Mouse (Mus musculus): ENCODE results near the gene Bach2. TPM values are rescaled to one million over a fixed set of nuclear protein-coding genes. Genes with fewer than 3 reads are reported as not detected.

Gene Bach2
- polyA plus RNA-seq, 1 experiment from 2014 or later = 8.2 TPM

GRCm38 (mm10) chr4:32330584-32331314, 92.1 kb downstream of the Bach2 start:
- peak overlapping the region; percentile 35; the same call in 1 of the 2 replicates for H3K9ac ChIP-seq (ENCODE audit: low read length)
- peak; percentile 27; the same call in 1 of the 2 replicates for ATAC-seq (ENCODE audit: insufficient number of reproducible peaks, insufficient read depth, low FRiP score, low read depth)
- peaks cover 29 to 54% of the 10 kb centered on the region in 2 experiments for H3K4me1 ChIP-seq (ENCODE audit: control insufficient read depth in 2 of 2, insufficient read depth in 2 of 2, low read length in 2 of 2)

GRCm38 (mm10) chr4:32332028-32332427, 93.4 kb downstream of the Bach2 start:
- Histone ChIP-seq H3K27ac (replicated peaks in 1 of 2; ENCODE audit: control insufficient read depth in 1 of 2, insufficient read depth in 1 of 2, low read depth in 2 of 2, low read length in 2 of 2) (peak overlapping the region in 1 of 2 experiments; percentile 88; a peak in 2 of 4 replicates), H3K4me1 (ENCODE audit: control insufficient read depth in 2 of 2, insufficient read depth in 2 of 2, low read length in 2 of 2) (peaks cover 20 to 55% of the 10 kb centered on the region in 2 experiments), H3K27me3 (ENCODE audit: control insufficient read depth, insufficient read depth, low read length) (no peaks in the 10 kb centered on the region), H3K4me3 (ENCODE audit: control insufficient read depth in 1 of 2, insufficient read depth in 1 of 2, low read depth in 1 of 2, low read length in 2 of 2) (no peak overlapping the region), H3K9me3 (ENCODE audit: control insufficient read depth, low read length) (no peaks in the 10 kb centered on the region), H3K36me3 (ENCODE audit: control insufficient read depth, insufficient read depth, low read length) (no peaks in the 10 kb centered on the region), H3K9ac (ENCODE audit: low read length) (no peak overlapping the region), H3K4me2 (ENCODE audit: low read length) (no peak overlapping the region)
- no peak for ATAC-seq (ENCODE audit: insufficient number of reproducible peaks, insufficient read depth, low FRiP score, low read depth)
- 81% methylated on average over 12 of the region's 12 CpGs for WGBS

More at GRCm38 (mm10) chr4:32330584-32331314, 92.1 kb downstream of the Bach2 start:
- Histone ChIP-seq H3K36me3 (ENCODE audit: control insufficient read depth, insufficient read depth, low read length) (no peaks in the 10 kb centered on the region), H3K9me3 (ENCODE audit: control insufficient read depth, low read length) (no peaks in the 10 kb centered on the region), H3K4me2 (ENCODE audit: low read length) (peak overlapping the region; percentile 49), H3K4me3 (ENCODE audit: control insufficient read depth in 1 of 2, insufficient read depth in 1 of 2, low read depth in 1 of 2, low read length in 2 of 2) (no peak overlapping the region), H3K27ac (replicated peaks in 1 of 2; ENCODE audit: control insufficient read depth in 1 of 2, insufficient read depth in 1 of 2, low read depth in 2 of 2, low read length in 2 of 2) (peak overlapping the region; percentile 74 to 88), H3K27me3 (ENCODE audit: control insufficient read depth, insufficient read depth, low read length) (no peaks in the 10 kb centered on the region)
- WGBS = 8% methylated on average over 8 of the region's 8 CpGs

DNA sequence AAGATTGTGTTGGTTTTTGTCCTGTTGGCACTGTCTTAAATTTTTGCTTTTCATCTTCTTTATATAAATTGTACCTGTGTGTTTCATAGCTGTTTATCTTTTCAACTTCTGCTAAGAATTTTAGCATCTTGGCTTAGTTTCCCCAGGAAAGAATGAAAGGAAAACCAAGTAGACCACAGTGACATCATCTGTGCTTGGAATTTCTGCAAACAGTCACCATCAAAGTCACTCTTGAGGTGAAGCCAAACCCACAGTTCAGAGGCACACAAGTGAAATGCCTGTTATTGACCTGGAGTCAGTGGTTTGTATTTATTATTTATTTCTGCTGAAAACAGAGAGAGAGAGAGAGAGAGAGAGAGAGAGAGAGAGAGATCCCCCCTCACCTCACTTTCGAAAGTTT, 95.5 kb downstream of the Bach2 start:
- H3K27me3 ChIP-seq (ENCODE audit: control insufficient read depth, insufficient read depth, low read length) = no peaks in the 10 kb centered on the region
- ATAC-seq (ENCODE audit: insufficient number of reproducible peaks, insufficient read depth, low FRiP score, low read depth) = no peak
- H3K27ac ChIP-seq (replicated peaks in 1 of 2; ENCODE audit: control insufficient read depth in 1 of 2, insufficient read depth in 1 of 2, low read depth in 2 of 2, low read length in 2 of 2) = no peak overlapping the region
- 100% methylated on average over 1 of the region's 1 CpGs for WGBS
- H3K9ac ChIP-seq (ENCODE audit: low read length) = no peak overlapping the region
- no peak overlapping the region for H3K4me3 ChIP-seq (ENCODE audit: control insufficient read depth in 1 of 2, insufficient read depth in 1 of 2, low read depth in 1 of 2, low read length in 2 of 2)
- H3K4me1 ChIP-seq (ENCODE audit: control insufficient read depth in 2 of 2, insufficient read depth in 2 of 2, low read length in 2 of 2) = peaks cover 28 to 59% of the 10 kb centered on the region in 2 experiments
- H3K36me3 ChIP-seq (ENCODE audit: control insufficient read depth, insufficient read depth, low read length) = no peaks in the 10 kb centered on the region
- no peaks in the 10 kb centered on the region for H3K9me3 ChIP-seq (ENCODE audit: control insufficient read depth, low read length)
- H3K4me2 ChIP-seq (ENCODE audit: low read length) = no peak overlapping the region

DNA sequence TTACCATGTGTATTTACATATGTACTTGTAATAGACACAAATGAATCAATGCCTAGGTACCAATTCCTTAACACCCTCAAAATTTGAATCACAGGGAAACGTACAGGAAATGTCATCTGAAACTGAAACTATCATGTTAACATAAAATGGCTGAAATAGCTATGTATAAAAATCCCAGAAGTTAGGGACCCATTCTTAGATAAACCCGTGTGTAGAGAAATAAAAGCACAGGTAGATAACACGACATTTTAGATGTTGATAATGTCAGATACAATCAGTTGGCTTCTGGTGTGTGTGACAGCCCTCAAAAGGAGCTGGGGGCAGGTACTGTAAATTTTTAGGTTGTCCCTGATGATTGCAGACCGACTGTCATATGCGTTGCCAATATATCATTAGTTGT, 96.2 kb downstream of the Bach2 start:
- no peak overlapping the region for H3K27ac ChIP-seq (replicated peaks in 1 of 2; ENCODE audit: control insufficient read depth in 1 of 2, insufficient read depth in 1 of 2, low read depth in 2 of 2, low read length in 2 of 2)
- no peak for ATAC-seq (ENCODE audit: insufficient number of reproducible peaks, insufficient read depth, low FRiP score, low read depth)
- H3K9ac ChIP-seq (ENCODE audit: low read length) = no peak overlapping the region
- H3K4me1 ChIP-seq (ENCODE audit: control insufficient read depth in 2 of 2, insufficient read depth in 2 of 2, low read length in 2 of 2) = peaks cover 26 to 56% of the 10 kb centered on the region in 2 experiments
- no peak overlapping the region for H3K4me3 ChIP-seq (ENCODE audit: control insufficient read depth in 1 of 2, insufficient read depth in 1 of 2, low read depth in 1 of 2, low read length in 2 of 2)
- no peaks in the 10 kb centered on the region for H3K36me3 ChIP-seq (ENCODE audit: control insufficient read depth, insufficient read depth, low read length)
- 80% methylated on average over 5 of the region's 5 CpGs for WGBS
- no peaks in the 10 kb centered on the region for H3K27me3 ChIP-seq (ENCODE audit: control insufficient read depth, insufficient read depth, low read length)
- no peaks in the 10 kb centered on the region for H3K9me3 ChIP-seq (ENCODE audit: control insufficient read depth, low read length)
- H3K4me2 ChIP-seq (ENCODE audit: low read length) = no peak overlapping the region

- Histone ChIP-seq H3K36me3 (ENCODE audit: control insufficient read depth, insufficient read depth, low read length) (no peaks in the 10 kb centered on the region), H3K9me3 (ENCODE audit: control insufficient read depth, low read length) (no peaks in the 10 kb centered on the region), H3K27ac (replicated peaks in 1 of 2; ENCODE audit: control insufficient read depth in 1 of 2, insufficient read depth in 1 of 2, low read depth in 2 of 2, low read length in 2 of 2) (peak overlapping the region in 1 of 2 experiments; percentile 74; a peak in 2 of 4 replicates), H3K9ac (ENCODE audit: low read length) (peak overlapping the region; percentile 42), H3K4me1 (ENCODE audit: control insufficient read depth in 2 of 2, insufficient read depth in 2 of 2, low read length in 2 of 2) (peaks cover 25 to 48% of the 10 kb centered on the region in 2 experiments), H3K4me2 (ENCODE audit: low read length) (peak overlapping the region; percentile 51; the same call in 1 of the 2 replicates), H3K27me3 (ENCODE audit: control insufficient read depth, insufficient read depth, low read length) (no peaks in the 10 kb centered on the region), H3K4me3 (ENCODE audit: control insufficient read depth in 1 of 2, insufficient read depth in 1 of 2, low read depth in 1 of 2, low read length in 2 of 2) (no peak overlapping the region)
- WGBS = 59% methylated on average over 12 of the region's 12 CpGs
- no peak for ATAC-seq (ENCODE audit: insufficient number of reproducible peaks, insufficient read depth, low FRiP score, low read depth)
These were observed 97.1 kb downstream of the Bach2 start for GRCm38 (mm10) chr4:32335659-32336058.

DNA sequence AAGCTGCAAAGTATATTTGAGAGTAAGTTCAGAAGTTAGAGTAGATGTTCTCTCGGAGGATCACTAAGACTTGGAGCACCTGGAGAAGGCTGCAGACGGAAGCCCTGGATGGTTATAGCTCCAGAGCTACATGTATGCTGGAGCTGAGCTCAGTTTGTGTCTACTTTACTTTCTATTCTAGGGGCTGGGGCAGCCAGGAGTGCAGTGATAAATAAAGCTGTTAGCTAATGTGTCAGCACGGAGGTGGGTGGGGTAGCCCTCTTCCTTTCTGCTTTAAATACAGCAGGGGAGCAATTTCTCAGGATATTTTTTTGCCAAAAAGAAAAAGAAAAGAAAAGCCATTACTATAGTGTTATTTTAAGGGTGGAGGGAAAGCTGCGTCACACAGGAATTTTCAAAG, 98.0 kb downstream of the Bach2 start:
- 10% methylated on average over 4 of the region's 4 CpGs for WGBS
- H3K9ac ChIP-seq (ENCODE audit: low read length) = peak overlapping the region; percentile 42
- H3K36me3 ChIP-seq (ENCODE audit: control insufficient read depth, insufficient read depth, low read length) = no peaks in the 10 kb centered on the region
- no peaks in the 10 kb centered on the region for H3K9me3 ChIP-seq (ENCODE audit: control insufficient read depth, low read length)
- no peak for ATAC-seq (ENCODE audit: insufficient number of reproducible peaks, insufficient read depth, low FRiP score, low read depth)
- peaks cover 21 to 39% of the 10 kb centered on the region in 2 experiments for H3K4me1 ChIP-seq (ENCODE audit: control insufficient read depth in 2 of 2, insufficient read depth in 2 of 2, low read length in 2 of 2)
- no peaks in the 10 kb centered on the region for H3K27me3 ChIP-seq (ENCODE audit: control insufficient read depth, insufficient read depth, low read length)
- peak overlapping the region; percentile 53 to 74; a peak in 3 of 4 replicates for H3K27ac ChIP-seq (replicated peaks in 1 of 2; ENCODE audit: control insufficient read depth in 1 of 2, insufficient read depth in 1 of 2, low read depth in 2 of 2, low read length in 2 of 2)
- H3K4me3 ChIP-seq (ENCODE audit: control insufficient read depth in 1 of 2, insufficient read depth in 1 of 2, low read depth in 1 of 2, low read length in 2 of 2) = no peak overlapping the region
- peak overlapping the region; percentile 51 for H3K4me2 ChIP-seq (ENCODE audit: low read length)

GRCm38 (mm10) chr4:32337638-32338037, 99.0 kb downstream of the Bach2 start:
- H3K36me3 ChIP-seq (ENCODE audit: control insufficient read depth, insufficient read depth, low read length) = no peaks in the 10 kb centered on the region
- H3K4me3 ChIP-seq (ENCODE audit: control insufficient read depth in 1 of 2, insufficient read depth in 1 of 2, low read depth in 1 of 2, low read length in 2 of 2) = no peak overlapping the region
- H3K27me3 ChIP-seq (ENCODE audit: control insufficient read depth, insufficient read depth, low read length) = no peaks in the 10 kb centered on the region
- peak overlapping the region; percentile 26 for H3K4me2 ChIP-seq (ENCODE audit: low read length)
- peaks cover 21 to 36% of the 10 kb centered on the region in 2 experiments for H3K4me1 ChIP-seq (ENCODE audit: control insufficient read depth in 2 of 2, insufficient read depth in 2 of 2, low read length in 2 of 2)
- no peaks in the 10 kb centered on the region for H3K9me3 ChIP-seq (ENCODE audit: control insufficient read depth, low read length)
- H3K27ac ChIP-seq (replicated peaks in 1 of 2; ENCODE audit: control insufficient read depth in 1 of 2, insufficient read depth in 1 of 2, low read depth in 2 of 2, low read length in 2 of 2) = peak overlapping the region; percentile 73 to 84
- peak; percentile 88 for ATAC-seq (ENCODE audit: insufficient number of reproducible peaks, insufficient read depth, low FRiP score, low read depth)
- under 1% methylated on average over 11 of the region's 11 CpGs for WGBS
- peak overlapping the region; percentile 23; the same call in 1 of the 2 replicates for H3K9ac ChIP-seq (ENCODE audit: low read length)
